Mouse (Mus musculus) liver, embryonic 16.5 days (tissue): ENCODE data around the gene Plekha6. TPM values are rescaled to one million over a fixed set of nuclear protein-coding genes. Genes with fewer than 3 reads are reported as not detected.
A peak's percentile ranks its signal among the peaks of the same experiment; 100 is the strongest.

Source experiments
- ATAC-seq: fragments of 200-750 bp; cut with Nextera tagmentation; 2 replicates; pipeline ENCODE4 v1.8.0; 2017; ENCODE audit warnings: low read depth, mild to moderate bottlenecking, moderate number of reproducible peaks, moderate library complexity
- H3K27ac ChIP-seq: fragments of 300-500 bp; sonication (generic); 2 replicates; pipeline ENCODE4 v1.5.1; 2014; ENCODE audit warnings: mild to moderate bottlenecking, low read length
- H3K27me3 ChIP-seq: fragments of 300-500 bp; sonication (generic); 2 replicates; pipeline ENCODE4 v1.6.1; 2014; ENCODE audit warnings: low read depth, low read length, mixed read lengths; ENCODE audit not compliant: control insufficient read depth, insufficient read depth
- H3K36me3 ChIP-seq: fragments of 300-500 bp; sonication (generic); 2 replicates; pipeline ENCODE4 v1.6.1; 2014; ENCODE audit warnings: mild to moderate bottlenecking; ENCODE audit not compliant: control insufficient read depth, insufficient read depth
- H3K4me1 ChIP-seq: fragments of 300-500 bp; sonication (generic); 2 replicates; pipeline ENCODE4 v1.6.1; 2014; ENCODE audit warnings: low read depth, low read length, mixed read lengths; ENCODE audit not compliant: control insufficient read depth
- H3K4me2 ChIP-seq: fragments of 300-500 bp; sonication (generic); 2 replicates; pipeline ENCODE4 v1.6.1; 2014; ENCODE audit warnings: low read depth, low read length, mixed read lengths
- H3K4me3 ChIP-seq: fragments of 300-500 bp; sonication (generic); 2 replicates; pipeline ENCODE4 v1.5.1; 2014; ENCODE audit warnings: low read depth, mild to moderate bottlenecking, low read length
- H3K9ac ChIP-seq: fragments of 300-500 bp; sonication (generic); 2 replicates; pipeline ENCODE4 v1.6.1; 2014; ENCODE audit warnings: low read depth, low read length
- H3K9me3 ChIP-seq: fragments of 300-500 bp; sonication (generic); replicated peaks from 2 replicates; pipeline ENCODE4 v1.6.1; 2016; ENCODE audit warnings: low read length; ENCODE audit not compliant: control insufficient read depth
- WGBS: fragments of 180-500 bp; shearing (Covaris S2); extraction: QIAGEN DNeasy Blood & Tissue Kit; methylation state at CpG from one replicate; pipeline ENCODE4 v1.1.7; 2014; ENCODE audit not compliant: insufficient replicate concordance; 5-methylcytosine and 5-hydroxymethylcytosine counted together
- polyA plus RNA-seq: library from polyadenylated mRNA; unstranded; fragments of >200 nt; fragmentation: Nextera tagmentation; extraction: Ambion mirVana; gene quantifications from 2 replicates; pipeline ENCODE4 v1.2.1, GENCODE M21; 2015

Gene Plekha6
- polyA plus RNA-seq, 1 experiment from 2014 or later = 3.7 TPM

GRCm38 (mm10) chr1:133155270-133155669 lies 8.7 kb upstream of the Plekha6 start:
- Histone ChIP-seq H3K36me3 (no peaks in the 10 kb centered on the region), H3K9me3 (no peaks in the 10 kb centered on the region), H3K9ac (no peak overlapping the region), H3K27ac (no peak overlapping the region), H3K27me3 (peaks cover 10% of the 10 kb centered on the region), H3K4me1 (no peaks in the 10 kb centered on the region), H3K4me2 (no peak overlapping the region), H3K4me3 (no peak overlapping the region)
- 60% methylated on average over 6 of the region's 6 CpGs for WGBS
- ATAC-seq = no peak

GRCm38 (mm10) chr1:133159128-133159564 lies 4.9 kb upstream of the Plekha6 start:
- Histone ChIP-seq H3K36me3 (no peaks in the 10 kb centered on the region), H3K4me2 (no peak overlapping the region), H3K27ac (no peak overlapping the region), H3K4me3 (no peak overlapping the region), H3K9ac (no peak overlapping the region), H3K4me1 (no peaks in the 10 kb centered on the region; the same call in 1 of the 2 replicates), H3K9me3 (no peaks in the 10 kb centered on the region), H3K27me3 (peaks cover 41% of the 10 kb centered on the region)
- no peak for ATAC-seq
- WGBS = 11% methylated on average over 7 of the region's 7 CpGs

DNA sequence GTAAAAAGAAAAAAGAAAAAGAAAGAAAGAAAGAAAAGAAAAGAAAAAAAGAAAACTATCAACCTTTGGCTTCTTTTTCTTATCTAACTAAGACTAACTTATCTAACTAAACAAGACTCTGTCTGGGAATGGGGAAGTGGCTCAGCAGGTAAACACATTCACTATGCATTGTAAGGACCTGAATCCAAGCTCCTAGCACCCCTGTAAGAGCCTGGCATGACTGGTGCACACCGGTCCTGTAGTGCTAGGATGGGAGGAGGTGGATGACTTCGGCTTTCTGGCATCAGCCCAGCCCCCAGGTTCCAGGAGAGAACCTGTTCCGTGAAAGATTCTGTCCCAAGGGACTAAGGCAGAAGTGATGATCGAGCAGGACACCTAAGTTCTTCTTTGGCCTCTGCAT lies 2.5 kb upstream of the Plekha6 start:
- H3K27ac ChIP-seq = no peak overlapping the region
- 45% methylated on average over 4 of the region's 4 CpGs for WGBS
- H3K9ac ChIP-seq = no peak overlapping the region
- peaks cover 62% of the 10 kb centered on the region for H3K27me3 ChIP-seq
- no peak overlapping the region for H3K4me2 ChIP-seq
- H3K4me3 ChIP-seq = no peak overlapping the region
- H3K9me3 ChIP-seq = no peaks in the 10 kb centered on the region
- no peaks in the 10 kb centered on the region; the same call in 1 of the 2 replicates for H3K4me1 ChIP-seq
- no peaks in the 10 kb centered on the region for H3K36me3 ChIP-seq
- no peak for ATAC-seq

DNA sequence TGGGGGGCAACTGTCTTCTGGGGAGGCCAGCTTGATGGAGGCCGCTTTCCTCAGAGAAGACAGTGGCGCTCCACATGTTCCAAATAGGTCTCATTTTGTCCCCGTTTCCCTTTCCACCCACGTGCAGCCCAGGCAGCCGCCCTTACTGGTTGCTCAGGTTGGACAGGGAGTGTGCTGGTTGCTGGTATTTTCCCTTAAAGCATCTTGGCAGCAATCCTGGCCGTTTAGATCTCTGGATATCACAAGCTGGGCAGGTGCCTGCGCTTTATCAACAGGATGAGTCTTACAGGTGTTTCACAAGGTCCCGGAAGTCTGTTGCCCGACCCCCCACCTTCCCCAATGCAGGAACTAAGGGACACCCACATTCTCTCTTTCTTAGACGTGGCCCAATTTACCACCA lies 2.0 kb upstream of the Plekha6 start:
- Histone ChIP-seq H3K9me3 (no peaks in the 10 kb centered on the region), H3K27ac (no peak overlapping the region), H3K27me3 (peaks cover 67% of the 10 kb centered on the region), H3K4me2 (no peak overlapping the region), H3K9ac (no peak overlapping the region), H3K4me3 (no peak overlapping the region), H3K36me3 (no peaks in the 10 kb centered on the region), H3K4me1 (no peaks in the 10 kb centered on the region; the same call in 1 of the 2 replicates)
- 57% methylated on average over 10 of the region's 10 CpGs for WGBS
- no peak for ATAC-seq

DNA sequence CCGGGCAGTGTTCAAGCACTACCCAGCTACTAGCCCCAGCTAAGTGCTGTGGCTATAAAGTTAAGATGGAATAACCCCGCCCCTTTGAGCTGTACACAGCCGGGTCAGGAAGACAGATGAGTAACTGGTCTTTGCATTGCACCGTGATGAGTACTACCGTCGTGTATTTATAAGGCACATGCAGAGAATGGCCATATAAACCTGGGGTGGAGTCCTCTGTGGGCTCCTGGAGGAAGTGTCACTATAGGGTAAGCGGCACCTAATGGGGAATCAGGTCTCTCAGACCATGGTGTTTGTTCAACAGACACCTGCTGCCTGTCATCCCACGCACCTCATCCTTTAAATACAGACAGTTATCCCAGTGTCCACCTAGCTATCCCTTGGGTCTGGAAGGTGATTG lies 1.0 kb upstream of the Plekha6 start:
- Histone ChIP-seq H3K4me1 (no peaks in the 10 kb centered on the region; the same call in 1 of the 2 replicates), H3K27me3 (peaks cover 69% of the 10 kb centered on the region), H3K9me3 (no peaks in the 10 kb centered on the region), H3K27ac (no peak overlapping the region), H3K4me2 (no peak overlapping the region), H3K9ac (no peak overlapping the region), H3K36me3 (no peaks in the 10 kb centered on the region), H3K4me3 (no peak overlapping the region)
- ATAC-seq = no peak
- 33% methylated on average over 8 of the region's 8 CpGs for WGBS

GRCm38 (mm10) chr1:133164591-133165011 lies 591 bp downstream of the Plekha6 start:
- WGBS = 1% methylated on average over 10 of the region's 10 CpGs
- Histone ChIP-seq H3K9me3 (no peaks in the 10 kb centered on the region), H3K4me3 (peak overlapping the region; percentile 47), H3K4me2 (peak overlapping the region; percentile 74), H3K36me3 (no peaks in the 10 kb centered on the region), H3K4me1 (no peaks in the 10 kb centered on the region; the same call in 1 of the 2 replicates), H3K9ac (no peak overlapping the region), H3K27ac (no peak overlapping the region), H3K27me3 (peaks cover 64% of the 10 kb centered on the region)
- no peak for ATAC-seq

DNA sequence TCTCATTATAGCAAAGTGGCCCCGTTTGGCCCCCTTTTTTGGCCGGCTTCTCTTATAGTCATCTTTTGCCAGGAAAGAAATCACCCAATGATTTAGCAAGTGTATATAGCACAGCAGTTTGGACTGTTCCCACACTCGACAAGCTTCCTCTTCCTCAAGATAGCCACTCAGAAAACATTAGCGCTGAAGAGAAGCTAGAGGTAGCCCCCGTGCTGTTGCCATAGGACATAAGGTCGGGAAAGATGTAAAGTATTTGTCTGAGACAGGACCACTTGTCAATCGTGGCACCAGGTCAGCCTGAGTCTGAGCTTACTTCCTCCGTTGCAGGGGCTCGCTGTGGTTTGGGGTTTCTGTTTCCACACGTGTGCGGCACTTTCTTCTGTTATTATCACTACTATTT lies 1.1 kb downstream of the Plekha6 start:
- Histone ChIP-seq H3K36me3 (no peaks in the 10 kb centered on the region), H3K27ac (no peak overlapping the region), H3K4me1 (no peaks in the 10 kb centered on the region; the same call in 1 of the 2 replicates), H3K4me3 (no peak overlapping the region), H3K27me3 (peaks cover 61% of the 10 kb centered on the region), H3K9ac (no peak overlapping the region), H3K4me2 (no peak overlapping the region), H3K9me3 (no peaks in the 10 kb centered on the region)
- WGBS = 9% methylated on average over 11 of the region's 11 CpGs
- ATAC-seq = no peak

GRCm38 (mm10) chr1:133168318-133169060 lies 4.5 kb downstream of the Plekha6 start:
- Histone ChIP-seq H3K9ac (no peak overlapping the region), H3K4me1 (no peaks in the 10 kb centered on the region; the same call in 1 of the 2 replicates), H3K9me3 (no peaks in the 10 kb centered on the region), H3K27ac (no peak overlapping the region), H3K27me3 (peaks cover 34% of the 10 kb centered on the region), H3K4me3 (no peak overlapping the region), H3K36me3 (no peaks in the 10 kb centered on the region), H3K4me2 (no peak overlapping the region)
- ATAC-seq = no peak
- 39% methylated on average over 19 of the region's 19 CpGs for WGBS

DNA sequence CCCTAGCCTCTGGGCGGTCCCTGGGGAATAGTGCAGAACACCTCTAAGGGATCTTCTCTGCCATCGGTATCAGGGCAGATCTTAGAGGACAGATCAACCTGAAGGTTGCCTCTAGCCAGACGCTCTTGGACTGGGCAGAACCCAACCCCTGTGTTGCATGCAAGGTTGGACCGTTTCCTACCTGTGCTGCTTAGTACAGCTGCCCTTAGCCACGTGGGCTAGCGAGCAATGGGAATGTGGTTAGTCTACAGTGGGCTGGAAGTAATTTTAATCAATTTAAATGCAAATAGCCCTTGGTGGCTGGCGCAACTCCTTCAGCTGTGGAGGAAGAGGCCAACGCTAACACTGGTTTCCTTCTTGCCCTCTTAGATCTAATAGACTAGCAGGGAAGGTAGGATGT lies 6.2 kb downstream of the Plekha6 start:
- peaks cover 17% of the 10 kb centered on the region for H3K27me3 ChIP-seq

More for the DNA sequence above, 6.2 kb downstream of the Plekha6 start:
- ATAC-seq = no peak
- no peak overlapping the region for H3K4me2 ChIP-seq
- no peaks in the 10 kb centered on the region for H3K36me3 ChIP-seq
- no peak overlapping the region for H3K4me3 ChIP-seq
- 56% methylated on average over 8 of the region's 8 CpGs for WGBS
- H3K9ac ChIP-seq = no peak overlapping the region
- H3K9me3 ChIP-seq = no peaks in the 10 kb centered on the region
- H3K4me1 ChIP-seq = no peaks in the 10 kb centered on the region
- H3K27ac ChIP-seq = no peak overlapping the region
